Mouse (Mus musculus) liver, embryonic 14.5 days (tissue): Measurements from ENCODE around the gene Zfp536.

Source experiments
- CTCF ChIP-seq: IDR thresholded peaks from 2 replicates; pipeline ENCODE4 v1.5.1; 2016; ENCODE audit warnings: antibody characterized with exemption, low read depth, control low read depth
- EP300 ChIP-seq: IDR thresholded peaks from 2 replicates; pipeline ENCODE4 v1.6.1; 2016; ENCODE audit warnings: antibody characterized with exemption, low read depth

GRCm38 (mm10) chr7:37531166-37531565 is 242.3 kb downstream of the Zfp536 start:
- TF ChIP-seq CTCF (no peak), EP300 (no peak)
